Mouse (Mus musculus) CD4-positive, CD25-positive, alpha-beta regulatory T cell, adult 4 months (primary cell): ENCODE measurements at regions not wholly inside any gene's neighbourhood (a gene's known extent, or its start where the extent isn't known, plus 50 kb on each side); places are given as distances from the start of the nearest gene placed in this dataset.

Source experiments
- ATAC-seq: one replicate; pipeline ENCODE4 v1.8.0; 2017

DNA sequence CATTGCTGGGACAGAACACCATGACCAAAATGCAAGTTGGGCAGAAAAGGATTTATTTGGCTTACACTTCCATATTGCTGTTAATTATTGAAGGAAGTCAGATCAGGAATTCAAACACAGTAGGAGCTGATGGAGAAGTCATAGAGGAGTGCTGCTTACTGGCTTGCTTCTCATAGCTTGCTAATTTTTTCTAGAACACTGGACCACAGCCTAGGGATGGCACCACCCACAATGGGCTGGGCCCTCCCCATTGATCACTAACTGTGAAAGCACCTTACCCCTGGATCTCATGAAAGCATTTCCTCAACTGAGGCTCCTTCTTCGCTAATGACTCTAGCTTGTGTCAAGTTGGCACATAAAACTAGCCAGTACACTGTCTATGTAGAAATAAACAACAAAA is 381.3 kb downstream of the Nup35 start:
- no peak for ATAC-seq

DNA sequence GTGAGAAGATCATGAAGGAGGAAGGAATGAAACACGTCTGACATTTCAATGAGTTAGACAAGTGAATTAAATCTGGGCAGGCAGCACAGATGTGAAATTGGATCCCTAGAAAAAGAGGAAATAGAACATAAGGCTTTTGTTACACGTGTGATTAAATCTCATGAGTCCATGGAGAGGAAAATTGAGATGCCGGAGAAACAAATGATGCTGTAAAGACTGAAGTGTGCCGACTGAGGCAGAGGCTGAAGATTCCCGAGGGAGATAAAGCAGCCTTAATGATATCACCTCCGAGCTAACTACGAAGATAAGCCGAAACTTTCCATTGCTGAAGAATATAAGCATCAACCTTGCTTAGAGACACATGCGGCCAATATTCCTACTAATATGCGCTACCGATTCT is 390.0 kb downstream of the Nup35 start:
- no peak for ATAC-seq

DNA sequence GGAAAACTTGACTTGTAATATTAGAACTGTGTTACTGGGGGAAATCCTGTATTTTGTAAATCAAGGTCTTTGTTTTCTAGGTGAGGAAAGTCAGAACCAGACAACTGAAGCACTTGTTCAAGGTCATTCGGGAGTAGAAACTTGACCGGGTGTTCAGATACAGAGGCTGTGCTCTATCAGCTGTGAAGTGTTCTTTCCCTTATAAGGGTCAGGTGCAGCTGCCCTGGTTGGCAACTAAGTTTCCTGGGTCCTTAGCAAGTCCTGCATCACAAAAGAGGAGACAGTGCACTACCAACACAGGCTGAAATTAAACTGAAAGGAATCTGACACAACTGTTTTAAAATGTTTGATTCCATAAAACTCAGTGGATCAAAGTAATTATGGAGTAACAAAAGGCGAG is 406.6 kb downstream of the Nup35 start:
- no peak for ATAC-seq
